Mouse (Mus musculus): ENCODE measurements around the gene Slc25a25.

The Slc25a25 gene

DNA sequence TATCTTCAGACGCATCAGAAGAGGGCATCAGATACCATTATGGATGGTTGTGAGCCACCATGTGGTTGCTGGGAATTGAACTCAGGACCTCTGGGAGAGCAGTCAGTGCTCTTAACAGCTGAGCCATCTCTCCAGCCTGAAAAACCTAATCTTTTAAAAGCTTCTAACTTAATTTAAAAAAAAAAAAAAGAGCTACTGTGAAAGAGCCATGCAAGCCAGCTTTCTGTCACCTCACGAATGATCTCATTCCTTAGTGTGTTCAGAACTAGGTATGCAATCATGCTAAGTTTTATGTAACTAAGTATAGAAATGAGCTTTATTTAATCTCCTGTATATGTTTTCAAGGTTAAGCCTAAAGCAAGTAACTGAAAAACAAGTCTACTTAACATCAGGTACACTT is 8.4 kb upstream of the Slc25a25 start:
- DNase-seq (ENCODE audit: low spot score in 2 of 2), result no peak

DNA sequence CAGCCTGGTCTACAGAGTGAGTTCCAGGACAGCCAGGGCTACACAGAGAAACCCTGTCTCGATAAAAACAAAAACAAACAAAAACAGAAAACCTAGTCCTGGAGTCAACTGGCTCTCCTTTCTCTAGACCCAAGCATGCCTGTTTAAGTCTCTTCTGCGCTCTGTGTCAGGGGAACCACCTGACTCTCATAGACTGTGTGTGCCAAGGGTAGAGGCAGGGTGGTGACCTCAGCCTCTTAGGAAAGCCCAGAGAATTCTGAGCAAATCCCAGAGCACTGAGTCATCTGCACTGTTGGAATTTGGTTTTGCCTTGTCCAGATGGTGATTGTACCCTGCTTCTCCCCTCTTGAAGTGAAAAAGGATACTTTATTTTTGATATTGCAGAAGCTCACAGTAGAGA is 7.1 kb upstream of the Slc25a25 start:
- no peak for DNase-seq (ENCODE audit: low spot score in 2 of 2)

DNA sequence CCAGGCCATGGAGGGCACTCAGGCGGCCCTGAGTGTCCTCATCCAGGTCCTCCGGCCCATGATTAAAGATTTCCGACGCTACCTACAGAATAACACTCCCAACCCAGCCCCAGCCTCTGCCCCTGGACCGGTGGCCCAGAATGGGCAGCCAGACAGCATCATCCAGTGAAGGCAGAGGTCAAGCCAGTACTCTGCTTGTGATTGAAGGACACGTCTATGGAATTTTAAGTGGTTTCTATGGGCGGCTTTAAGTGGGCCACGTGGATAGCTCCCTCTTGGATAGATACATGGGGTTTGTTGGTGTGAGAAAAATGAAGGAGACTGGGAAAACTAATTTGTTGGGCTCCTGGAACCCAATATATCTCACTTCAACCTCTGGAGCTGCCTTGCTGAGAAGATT is 3.9 kb upstream of the Slc25a25 start:
- DNase-seq (ENCODE audit: low spot score in 2 of 2), result no peak

DNA sequence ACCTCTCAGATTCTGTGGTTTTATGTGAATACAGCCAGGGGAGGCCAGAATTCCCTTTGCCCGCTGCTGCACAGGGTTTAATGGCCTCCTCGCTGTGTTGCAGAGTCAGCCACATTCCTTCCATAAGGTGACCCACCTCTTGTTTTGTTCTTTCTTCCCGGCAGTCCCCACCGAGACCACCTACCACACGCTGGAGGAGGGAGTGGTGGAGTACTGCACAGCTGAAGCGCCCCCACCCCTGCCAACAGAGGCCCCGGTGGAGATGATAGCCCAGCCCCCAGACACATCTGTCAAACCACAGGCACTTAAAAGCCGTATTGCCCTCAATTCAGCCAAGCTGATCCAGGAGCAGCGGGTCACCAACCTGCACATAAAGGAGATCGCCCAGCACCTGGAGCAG is 3.4 kb upstream of the Slc25a25 start:
- DNase-seq (ENCODE audit: low spot score in 2 of 2), result no peak

DNA sequence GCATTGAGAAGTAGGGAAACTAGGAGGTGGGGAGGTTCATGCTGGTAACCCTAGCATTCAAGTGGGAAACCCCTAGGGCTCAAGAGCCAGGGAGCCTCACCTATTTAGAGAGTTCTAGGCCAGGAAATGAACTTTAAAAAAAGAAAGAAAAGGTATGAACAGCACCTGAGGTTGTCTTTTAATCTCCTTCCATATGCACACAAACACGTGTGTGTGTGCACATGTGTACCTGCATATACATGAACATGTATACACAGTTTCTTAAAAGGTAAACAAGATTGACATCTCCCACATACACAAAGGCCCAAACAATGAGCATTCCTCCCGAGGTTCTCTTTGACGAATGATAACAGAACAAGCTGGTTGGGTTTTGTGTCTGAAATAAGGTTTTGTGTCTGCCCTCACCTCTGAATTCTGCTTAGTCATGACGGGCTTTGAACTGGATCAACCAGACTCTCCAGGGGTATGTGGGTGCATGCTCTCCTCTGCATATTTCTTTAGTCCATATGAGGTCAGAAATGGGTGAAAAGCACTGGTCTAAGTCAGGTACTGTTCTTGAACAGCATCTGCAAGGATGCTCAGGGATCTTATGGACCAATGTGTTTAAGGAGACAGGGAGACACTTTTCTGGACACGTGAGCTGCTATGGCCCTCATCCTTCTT is 2.5 kb upstream of the Slc25a25 start:
- DNase-seq (ENCODE audit: low spot score in 2 of 2), result no peak

DNA sequence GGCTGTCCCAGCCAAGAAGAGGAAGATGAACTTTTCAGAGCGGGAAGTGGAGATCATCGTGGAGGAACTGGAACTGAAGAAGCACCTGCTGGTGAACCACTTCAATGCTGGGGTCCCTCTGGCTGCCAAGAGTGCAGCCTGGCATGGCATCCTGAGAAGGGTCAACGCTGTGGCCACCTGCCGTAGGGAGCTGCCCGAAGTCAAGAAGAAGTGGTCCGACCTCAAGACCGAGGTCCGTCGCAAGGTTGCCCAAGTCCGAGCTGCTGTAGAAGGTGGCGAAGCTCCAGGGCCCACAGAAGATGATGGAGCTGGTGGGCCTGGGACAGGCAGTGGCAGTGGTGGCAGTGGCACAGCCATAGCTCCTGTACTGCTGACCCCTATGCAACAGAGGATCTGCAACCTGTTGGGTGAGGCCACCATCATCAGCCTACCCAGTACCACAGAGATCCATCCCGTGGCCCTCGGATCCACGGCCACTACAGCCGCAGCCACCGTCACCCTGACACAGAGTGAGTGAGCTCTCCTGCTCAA is 1.3 kb upstream of the Slc25a25 start:
- no peak for DNase-seq (ENCODE audit: low spot score in 2 of 2)

DNA sequence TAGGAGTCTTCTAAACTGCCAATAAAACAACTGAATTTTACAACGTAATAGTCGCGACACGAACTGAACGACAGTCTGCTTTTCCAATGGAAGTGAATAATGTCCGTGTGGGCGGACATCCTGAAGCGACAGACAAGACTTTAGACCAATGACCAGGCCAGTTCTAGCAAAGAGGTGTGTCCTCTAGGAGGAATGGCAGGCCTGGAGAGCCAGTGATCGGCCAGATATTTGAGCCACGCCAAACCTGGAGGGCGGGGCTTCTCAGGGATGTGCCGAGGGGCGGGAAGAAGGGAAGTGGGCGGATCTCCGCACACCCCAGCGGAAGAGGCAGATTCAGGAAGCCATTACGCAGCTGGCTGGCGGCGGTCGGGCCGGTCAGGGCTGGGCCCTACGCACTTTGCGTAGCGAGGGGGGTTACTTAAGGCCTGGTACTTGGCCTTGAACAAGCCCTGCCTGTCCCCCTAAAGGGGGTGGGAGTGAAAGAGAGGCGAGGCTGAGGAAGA is 676 bp upstream of the Slc25a25 start:
- peak; percentile 95 to 98 for DNase-seq (ENCODE audit: low spot score in 2 of 2)

DNA sequence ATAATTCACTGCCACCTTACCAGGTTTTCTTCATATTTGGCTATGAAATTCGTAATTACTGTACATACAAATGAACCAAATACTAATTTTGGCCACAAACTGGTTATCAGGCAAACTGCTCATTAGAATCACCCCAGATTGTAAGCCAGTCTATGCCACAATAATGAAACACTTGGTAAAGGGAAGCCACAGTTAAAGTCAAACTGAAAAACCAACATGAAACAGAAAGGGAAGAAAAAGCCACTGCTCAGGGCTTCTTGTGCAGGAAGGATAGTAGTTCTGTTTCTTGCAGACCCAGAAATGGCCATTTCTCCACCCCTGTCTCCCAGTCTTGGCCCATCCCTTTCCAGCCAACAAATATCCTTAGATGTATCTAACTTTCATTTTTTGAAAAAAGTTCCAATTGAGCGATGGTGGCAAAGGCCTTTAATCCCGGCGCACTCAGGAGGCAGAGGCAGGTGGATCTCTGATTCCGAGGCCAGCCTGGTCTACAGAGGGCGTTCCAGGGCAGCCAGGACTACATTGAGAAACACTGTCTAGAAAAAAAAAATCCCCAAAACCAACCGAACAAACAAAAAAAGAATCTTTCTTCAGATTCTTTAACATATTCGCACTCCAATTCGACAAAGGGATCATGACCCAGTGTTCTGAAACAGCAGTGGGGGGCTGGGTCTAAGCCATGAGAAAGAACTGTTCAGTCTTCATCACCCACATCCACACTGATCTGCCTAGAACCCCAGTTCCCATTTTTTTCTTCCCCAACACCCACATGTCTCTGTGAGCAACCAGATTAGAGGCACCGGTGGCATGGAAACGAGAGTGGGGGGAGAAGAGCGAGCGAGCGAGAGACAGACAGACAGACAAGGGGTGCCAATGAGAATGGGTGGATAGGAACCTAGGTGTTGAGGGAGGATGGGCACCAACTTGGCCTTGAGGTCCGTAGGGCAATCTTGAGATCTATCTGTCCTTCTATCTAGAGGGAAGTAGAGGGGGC is 1.2 kb downstream of the Slc25a25 start, which contains the start of gene Naif1:
Naif1 (plus strand) TSS at position 697 of the 994 bp plus-strand sequence.
- DNase-seq (ENCODE audit: low spot score in 2 of 2), result no peak

DNA sequence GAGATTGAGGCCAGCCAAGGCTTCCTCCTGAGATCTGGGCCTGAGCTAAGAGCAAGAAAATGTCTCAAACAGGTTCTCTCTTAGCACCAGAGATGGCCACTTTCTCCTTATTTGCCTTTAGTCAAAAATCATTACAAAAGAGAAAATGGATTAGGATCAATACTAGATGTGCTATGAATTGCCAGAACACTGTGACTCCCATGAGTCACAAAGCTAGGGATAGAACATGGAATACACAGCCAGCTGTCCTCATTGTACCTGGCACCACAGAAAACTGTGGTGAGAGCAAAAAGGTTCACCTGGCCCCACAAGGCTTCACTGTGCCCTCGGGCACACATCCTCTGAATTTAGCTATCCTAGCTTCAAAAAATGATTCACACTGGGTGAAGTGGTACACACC is 2.8 kb downstream of the Slc25a25 start:
- DNase-seq (ENCODE audit: low spot score in 2 of 2), result no peak

DNA sequence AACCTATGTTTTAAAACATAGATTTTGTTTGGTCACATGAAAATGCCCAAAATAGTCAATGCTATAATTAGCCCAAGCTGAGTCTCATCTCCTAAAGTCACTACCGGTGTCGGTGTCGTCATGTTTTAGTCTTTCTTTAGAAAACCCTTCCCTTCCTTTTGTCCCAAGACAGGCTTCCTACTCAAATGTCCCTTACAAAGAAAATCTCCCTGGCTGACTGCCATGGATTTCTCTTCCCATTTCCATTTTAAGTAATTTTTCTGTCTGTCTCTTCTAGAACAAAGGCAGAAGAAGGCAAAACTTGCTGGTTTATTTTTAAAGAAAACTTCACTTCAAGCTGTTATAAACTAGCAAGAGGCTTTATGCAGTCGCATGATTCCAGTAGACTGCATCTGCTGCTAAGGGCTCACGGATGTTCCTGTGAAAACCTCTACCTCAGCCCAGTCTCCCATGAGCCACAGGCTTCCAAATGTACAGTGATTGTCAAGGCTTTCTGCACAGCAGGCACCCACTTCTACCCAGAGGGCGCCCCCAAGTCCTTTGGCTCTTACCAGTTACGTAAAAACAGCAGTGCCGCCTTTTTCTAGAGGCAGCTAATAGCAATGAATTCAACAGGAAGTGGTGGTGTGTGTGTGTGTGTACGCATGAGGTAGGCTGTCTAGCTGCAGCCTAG is 3.8 kb downstream of the Slc25a25 start:
- no peak for DNase-seq (ENCODE audit: low spot score in 2 of 2)

DNA sequence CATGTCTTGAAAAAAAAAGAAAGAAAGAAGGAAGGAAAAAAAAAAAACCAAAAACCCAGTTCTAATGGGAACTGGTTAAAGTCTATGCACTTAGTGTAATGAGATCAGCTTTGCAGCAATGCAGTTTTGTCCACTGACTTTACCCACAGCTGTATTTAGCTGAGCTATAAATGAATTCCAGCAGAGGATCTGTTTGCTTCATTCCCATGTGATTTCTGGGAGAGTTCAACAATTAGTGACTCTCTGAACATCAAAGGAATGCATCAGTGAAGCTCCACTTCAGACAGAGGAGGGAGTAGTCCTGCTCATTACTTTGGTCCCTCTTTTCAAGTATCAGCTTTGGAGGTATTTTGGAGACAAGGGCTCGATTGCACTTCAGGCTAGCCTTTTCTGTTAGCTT is 5.7 kb downstream of the Slc25a25 start:
- no peak for DNase-seq (ENCODE audit: low spot score in 2 of 2)

DNA sequence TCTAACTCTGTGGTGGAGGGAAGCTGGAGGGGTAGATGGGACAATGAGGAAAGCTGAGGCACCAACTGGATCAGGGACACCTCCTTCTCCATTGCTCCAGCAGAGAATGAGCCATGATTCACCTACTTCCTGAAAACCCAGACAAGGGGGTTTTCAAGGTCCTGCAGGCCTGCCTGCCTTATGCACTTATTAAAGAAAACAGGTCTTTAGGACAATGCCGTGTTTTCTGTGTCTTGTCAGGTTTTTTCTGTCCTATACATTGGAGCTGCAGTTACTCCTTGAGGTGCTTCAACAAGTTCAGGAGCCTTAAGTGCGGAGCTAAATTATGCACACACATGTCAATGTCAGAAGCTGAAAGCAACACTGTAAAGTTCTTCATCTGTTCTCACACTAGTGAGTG is 9.7 kb downstream of the Slc25a25 start:
- no peak for DNase-seq (ENCODE audit: low spot score in 2 of 2)

DNA sequence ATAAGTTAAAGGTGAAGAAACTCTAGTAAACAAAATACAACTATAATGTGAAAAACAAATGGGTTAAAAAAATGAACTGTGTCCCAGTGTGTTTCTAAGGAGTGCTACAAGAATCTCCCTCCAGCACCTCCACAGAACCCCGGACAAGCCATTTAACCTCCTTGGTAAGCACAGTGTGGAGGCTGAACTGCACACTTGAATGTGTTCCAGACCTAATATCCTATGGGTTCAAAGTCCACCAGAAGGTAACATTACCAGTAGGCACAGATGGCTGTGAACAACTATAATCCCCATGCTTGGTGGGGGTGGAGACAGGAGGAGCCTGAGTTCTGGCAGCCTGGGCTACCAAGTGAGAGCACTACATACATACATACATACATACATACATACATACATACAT is 10.6 kb downstream of the Slc25a25 start:
- DNase-seq (ENCODE audit: low spot score in 2 of 2), result no peak

DNA sequence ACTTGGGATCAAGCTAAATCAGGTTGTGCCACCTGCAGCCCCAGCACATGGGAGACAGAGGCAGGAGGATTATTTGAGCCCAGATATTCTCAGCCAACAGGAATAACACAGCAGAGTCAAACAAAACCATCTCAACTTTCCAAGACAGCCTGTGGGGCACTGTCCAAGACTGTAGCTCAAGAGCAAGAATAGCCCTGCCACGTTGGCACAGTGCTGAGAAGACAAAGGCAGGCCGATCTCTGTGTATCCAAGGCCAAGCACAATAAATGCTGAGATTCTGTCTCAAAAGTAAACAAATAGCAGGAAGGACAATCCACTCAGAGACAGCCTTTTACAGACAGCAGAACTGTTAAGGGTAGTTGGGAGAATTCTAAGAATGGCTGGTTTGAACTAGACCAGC is 11.1 kb downstream of the Slc25a25 start:
- DNase-seq (ENCODE audit: low spot score in 2 of 2), result no peak

DNA sequence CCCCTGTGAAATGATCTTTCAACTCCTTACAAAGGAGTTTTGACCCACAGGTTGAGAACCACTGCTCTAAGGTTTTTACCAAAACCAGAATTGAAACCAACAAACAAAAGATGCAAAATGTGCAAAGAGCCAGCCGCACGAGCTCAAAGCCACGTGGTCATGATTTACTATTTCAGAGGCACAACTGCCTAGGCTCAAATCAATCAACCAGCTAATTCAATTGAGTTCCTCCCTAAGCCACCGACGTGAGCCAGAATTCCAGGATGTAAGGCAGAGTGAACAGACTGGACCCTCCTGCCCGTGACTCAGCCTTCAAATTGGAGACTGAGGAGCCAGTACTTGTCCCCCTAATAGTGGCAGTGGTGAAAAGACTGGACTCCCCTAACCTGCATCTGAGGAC is 12.1 kb downstream of the Slc25a25 start:
- no peak for DNase-seq (ENCODE audit: low spot score in 2 of 2)

DNA sequence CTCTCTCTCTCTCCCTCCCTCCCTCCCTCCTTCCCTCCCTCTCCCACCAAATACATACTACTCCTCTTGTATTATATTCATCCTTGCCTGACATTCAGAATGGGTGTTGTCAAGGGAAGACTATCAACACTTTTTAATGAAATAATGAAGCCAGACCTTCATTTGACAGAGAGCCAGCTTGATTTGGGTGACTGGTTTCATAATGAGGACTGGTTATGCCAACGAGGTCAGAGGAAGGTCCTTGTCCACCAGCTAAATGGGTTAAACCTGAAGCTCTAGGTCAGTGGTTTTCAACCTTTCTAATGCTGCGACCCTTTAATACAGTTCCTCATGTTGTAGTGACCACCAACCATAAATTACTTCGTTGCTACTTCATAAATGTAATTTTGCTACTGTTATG is 12.5 kb downstream of the Slc25a25 start:
- no peak for DNase-seq (ENCODE audit: low spot score in 2 of 2)

DNA sequence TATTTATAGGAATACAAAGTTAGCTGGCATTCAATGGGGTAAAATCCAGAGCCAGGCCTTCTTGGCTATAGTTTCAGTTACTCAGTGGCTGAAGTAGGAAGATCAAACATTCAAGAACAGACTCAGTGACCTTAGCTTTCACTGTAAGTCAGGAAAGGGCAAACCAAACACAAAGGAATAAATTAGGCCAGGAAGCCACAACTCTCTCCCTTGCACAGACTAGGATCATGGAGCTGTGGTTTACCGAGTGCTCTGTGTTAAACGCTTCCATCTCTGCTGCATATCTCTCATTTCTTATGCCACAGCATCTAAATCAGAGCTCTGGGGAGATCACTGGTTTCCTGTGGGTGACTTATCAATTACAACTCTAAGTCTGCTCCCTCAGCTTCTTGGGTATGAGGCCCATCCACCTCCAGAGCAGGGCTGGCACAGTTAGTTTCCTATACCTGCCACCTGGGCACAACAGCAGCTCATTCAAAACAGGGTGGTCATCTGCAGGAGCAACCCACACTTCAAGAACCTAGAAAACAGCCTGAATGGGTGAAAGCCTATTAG is 13.6 kb downstream of the Slc25a25 start:
- no peak for DNase-seq (ENCODE audit: low spot score in 2 of 2)

DNA sequence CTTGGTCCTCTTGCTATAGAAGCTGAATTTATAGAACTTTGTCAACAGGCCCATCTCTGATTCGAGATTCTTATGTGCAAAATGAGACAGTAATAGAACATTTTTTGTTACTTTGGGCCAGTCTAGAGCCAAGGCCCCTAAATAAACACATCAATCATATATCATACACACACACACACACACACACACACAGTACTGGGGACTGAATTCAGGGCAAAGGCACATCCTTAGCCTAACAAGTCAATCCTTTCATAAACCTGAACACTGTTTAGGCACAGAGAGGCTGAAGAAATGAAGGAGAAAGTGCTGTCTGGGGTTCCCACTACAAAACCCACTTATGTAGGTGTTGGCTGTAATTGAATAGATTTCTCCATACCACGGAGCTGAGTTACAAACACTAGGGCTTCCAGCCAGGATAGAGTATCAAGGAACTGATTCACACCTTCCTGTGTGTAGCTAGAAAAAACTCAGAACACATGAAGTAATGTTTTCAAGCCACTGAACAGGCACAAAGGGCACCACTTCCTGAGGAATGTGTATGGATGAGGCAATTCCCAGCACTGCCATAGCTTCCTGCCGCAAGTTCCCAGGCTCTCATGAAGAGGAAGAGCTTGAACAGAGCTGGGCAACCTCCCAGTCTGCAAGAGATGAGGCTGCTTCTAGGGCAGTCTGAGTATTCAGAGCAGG is 14.4 kb downstream of the Slc25a25 start:
- no peak for DNase-seq (ENCODE audit: low spot score in 2 of 2)

DNA sequence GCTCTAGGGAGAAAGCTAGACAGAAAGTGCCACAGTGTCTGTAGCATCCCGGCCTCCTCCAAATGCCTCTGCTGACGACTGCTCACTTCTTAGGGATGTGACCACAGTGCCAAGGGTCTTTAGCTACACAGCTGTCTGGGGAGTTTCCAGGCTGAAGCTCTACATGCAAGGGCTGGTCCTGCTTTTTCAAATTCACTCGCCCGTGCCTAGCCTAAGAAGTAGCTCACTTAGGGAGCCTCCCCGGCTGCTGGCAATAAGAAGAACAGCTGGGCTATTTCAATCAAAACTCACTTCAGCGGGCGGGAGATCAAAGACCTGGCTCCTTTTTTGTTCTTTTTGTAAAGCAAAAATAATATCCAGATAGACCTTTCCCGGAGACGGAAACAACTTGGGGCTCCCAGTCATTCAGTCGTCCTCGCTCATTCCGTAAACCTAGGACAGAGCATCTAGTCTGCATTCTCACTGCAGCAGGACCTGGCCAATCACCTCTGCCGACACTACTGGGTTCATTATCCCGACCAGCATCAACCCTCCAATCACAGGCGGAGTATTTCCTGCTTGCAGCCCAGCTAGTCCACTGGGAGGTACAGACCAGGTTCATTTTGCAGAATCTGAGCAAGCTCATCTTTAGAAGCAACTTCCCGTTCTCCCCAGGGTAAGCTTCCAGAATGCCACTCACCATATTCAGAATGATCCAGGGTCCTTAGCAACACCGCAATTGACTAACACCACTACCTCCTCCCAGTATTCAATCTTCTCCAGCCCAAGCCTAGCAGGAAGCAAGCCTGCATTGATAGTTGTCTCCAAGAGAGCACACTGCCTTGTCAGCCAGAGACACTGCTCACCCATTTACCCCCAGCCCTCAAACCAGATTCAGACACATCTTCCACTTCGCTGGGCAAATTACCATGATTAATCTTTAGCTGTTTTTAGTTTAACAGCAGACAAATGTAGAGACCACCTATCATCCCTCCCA is 20.3 kb downstream of the Slc25a25 start:
- DNase-seq (ENCODE audit: low spot score in 2 of 2), result peak; percentile 54 to 79

Measured in frontal cortex, postnatal 25 days (tissue).